Mouse (Mus musculus) layer of hippocampus, adult 9-11 months (tissue): ENCODE measurements at regions not wholly inside any gene's neighbourhood (a gene's known extent, or its start where the extent isn't known, plus 50 kb on each side); places are given as distances from the start of the nearest gene placed in this dataset.
A peak's percentile ranks its signal among the peaks of the same experiment; 100 is the strongest.

Experiments
- DNase-seq: peaks from one replicate; pipeline ENCODE4 v3.0.0; 2022

GRCm38 (mm10) chr19:28732998-28733397, 53.1 kb upstream of the Glis3 start:
- no peak for DNase-seq

DNA sequence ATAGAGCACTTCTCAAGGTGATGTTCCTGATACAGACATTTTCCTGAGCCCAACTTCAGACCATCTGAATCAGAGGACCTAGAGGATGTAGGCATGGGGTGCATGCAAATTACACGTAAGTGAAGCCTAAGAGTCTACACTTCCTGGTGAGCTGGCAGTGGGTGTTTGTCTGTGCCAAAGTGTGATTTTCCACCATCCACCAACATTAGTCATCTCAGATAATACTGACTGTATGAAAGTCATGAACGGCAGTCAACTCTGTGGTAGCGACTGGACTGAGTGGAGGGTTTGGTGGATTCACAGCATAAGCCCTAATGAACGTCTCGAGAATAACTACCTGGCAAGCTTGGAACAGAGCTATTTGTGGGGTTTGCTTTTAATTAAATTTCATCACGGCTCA, 53.9 kb upstream of the Glis3 start:
- DNase-seq = no peak

- no peak for DNase-seq
Observed at GRCm38 (mm10) chr19:28743176-28743793, 63.4 kb upstream of the Glis3 start.

- no peak for DNase-seq
Observed at GRCm38 (mm10) chr19:28745105-28745504, 65.2 kb upstream of the Glis3 start.

DNA sequence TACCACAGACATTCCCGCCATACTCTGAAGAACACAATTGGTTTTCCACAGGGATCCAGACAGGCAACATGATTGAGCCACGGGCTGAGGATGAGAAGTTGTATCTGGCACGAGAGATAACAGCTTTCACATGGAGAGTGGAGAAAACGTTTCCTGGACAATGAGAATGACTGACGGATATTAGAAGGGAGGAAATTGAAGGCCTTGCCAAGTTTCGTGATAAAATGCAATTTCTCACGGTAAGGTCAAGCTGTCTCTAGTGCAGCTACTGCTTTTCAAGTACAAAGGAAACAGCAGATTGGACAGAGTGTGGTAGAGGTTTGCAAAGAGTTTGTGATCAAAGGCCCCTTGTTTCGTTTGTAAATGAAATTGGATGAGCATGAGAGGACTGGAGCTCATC, 65.7 kb upstream of the Glis3 start:
- no peak for DNase-seq

DNA sequence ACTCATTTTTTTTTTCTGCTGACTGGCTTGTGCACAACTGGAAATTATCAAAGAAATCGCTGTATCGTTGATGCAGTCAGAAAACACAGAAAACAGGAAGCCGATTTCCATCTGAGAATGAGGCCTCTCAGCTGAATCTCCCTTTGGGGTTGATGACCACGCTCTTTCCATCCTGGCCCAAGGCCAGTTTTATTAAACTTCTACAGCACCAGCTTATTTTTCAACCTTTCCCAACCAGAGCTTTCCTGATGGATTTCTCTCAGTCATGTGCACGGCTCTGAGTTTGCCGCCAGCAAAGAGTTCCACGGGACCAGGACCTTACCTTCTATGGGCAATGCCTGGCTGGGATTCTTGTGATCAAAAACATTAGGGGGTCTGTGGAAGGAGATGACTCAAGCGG, 71.2 kb upstream of the Glis3 start:
- DNase-seq = no peak

- peak; percentile 74 for DNase-seq
Observed at GRCm38 (mm10) chr19:28758854-28759253, 76.0 kb upstream of the Slc1a1 start.

DNA sequence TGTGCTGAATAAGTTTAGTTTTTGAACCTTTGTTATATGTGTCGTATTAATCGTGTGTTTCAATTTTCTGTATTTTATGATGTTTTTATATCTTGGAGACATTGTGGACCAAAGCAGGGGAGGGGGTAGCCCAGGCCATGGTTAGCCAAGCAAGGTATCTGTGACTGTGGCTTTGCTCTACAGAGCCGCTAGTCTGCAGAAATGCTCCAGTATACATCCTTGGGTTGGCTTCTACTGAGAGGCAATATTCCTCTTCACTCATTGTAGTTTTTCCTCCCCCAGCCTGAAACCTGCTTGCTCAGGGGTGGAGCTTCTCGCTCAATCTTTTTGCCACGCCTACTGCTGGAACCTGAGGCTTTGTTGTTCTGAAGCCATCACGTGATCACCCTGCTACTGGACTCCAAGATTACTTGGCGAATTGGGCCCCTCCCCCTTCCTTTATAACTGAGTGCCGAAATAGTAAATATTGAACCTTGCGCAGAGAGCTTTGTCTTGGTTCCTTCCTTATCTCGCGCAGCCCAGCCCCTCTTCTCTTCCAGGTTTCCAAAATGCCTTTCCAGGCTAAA, 70.0 kb upstream of the Slc1a1 start:
- DNase-seq = no peak

- no peak for DNase-seq
Observed at GRCm38 (mm10) chr19:28768218-28768617, 66.6 kb upstream of the Slc1a1 start.

DNA sequence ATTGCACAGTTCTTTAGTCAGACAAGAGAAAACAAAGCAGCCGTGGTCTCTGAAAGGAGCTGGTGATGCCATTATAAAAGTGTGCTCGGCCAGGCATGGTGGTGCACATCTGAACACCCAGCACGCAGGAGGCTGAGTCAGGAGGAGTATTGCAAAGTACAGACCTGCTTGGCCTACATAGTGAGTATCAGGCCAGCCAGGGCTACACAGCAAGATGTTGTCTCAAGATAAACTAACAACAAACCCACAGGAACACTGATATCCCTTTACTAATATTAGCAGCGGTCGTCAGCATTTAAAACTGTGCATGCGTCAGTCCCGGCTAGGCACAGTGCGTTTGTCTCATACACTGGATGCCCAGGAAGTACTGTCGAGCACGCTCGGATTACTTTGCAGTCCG, 64.4 kb upstream of the Slc1a1 start:
- DNase-seq = no peak

- no peak for DNase-seq
Observed at GRCm38 (mm10) chr19:28771836-28772235, 63.0 kb upstream of the Slc1a1 start.

DNA sequence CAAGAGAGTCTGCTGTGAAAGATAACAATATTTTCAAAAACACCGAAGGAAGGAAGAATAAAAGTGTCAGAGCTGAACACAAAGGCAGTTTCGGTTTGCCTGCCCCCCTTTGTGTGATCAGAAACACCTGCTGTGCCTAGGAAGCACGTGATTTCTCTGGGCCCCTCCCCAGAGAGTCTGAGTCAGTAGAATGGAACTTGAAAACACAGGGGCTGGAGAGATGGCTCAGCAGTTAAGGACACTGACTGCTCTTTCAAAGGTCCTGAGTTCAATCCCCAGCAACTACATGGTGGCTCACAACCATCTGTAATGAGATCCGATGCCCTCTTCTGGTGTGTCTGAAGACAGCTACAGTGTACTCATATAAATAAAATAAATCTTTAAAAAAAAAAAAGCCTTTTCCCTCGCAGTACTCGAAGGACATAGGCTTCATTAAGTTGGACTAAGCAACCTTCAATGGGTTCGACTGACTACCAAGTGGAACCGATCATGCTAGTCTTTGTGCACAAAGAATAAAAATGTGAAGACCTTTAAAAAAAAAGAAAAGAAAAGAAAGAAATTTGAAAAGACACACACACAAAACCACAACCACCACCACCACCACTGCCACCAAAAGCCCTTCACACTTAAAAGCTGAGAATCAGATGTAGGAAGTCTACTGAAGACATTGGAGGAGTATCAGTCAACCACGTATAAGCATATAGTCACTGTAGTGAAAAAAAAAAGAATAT, 61.8 kb upstream of the Slc1a1 start:
- no peak for DNase-seq

- DNase-seq = no peak
Observed at GRCm38 (mm10) chr19:28776868-28777267, 58.0 kb upstream of the Slc1a1 start.

DNA sequence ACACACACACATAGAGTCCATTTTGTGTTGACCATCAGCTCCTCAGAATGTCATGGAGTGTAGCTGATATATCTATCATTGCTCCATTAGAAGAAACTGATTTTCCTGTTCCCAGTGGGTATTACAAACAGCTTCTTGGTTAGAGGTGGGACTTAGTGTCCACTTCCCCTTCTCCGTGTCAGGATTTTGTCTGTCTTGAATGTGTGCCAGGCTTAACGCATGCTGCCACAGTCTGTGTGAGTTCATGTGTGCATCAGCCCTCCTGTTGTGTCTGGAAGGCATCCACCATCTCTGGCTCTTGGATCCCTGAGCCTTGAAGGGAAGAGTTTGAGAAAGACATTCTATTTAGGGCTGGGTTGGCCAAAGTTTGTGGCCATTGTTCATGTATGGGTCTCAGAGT, 57.2 kb upstream of the Slc1a1 start:
- DNase-seq = no peak

- no peak for DNase-seq
Observed at GRCm38 (mm10) chr19:28778386-28778785, 56.5 kb upstream of the Slc1a1 start.

GRCm38 (mm10) chr19:28781971-28782370, 52.9 kb upstream of the Slc1a1 start:
- no peak for DNase-seq
